Mouse (Mus musculus) MEL (cell line): Measurements from ENCODE around the gene Dtx4. TPM values are rescaled to one million over a fixed set of nuclear protein-coding genes. Genes with fewer than 3 reads are reported as not detected.

Experiments used
- DNase-seq: peaks from one replicate; pipeline ENCODE4 v3.0.0; 2011; ENCODE audit warnings: low read depth, low spot score
- H3K27ac ChIP-seq: 2 replicates; pipeline ENCODE4 v1.5.1; 2012; ENCODE audit warnings: low read depth, mild to moderate bottlenecking, control low read depth, low read length, moderate library complexity; ENCODE audit not compliant: control insufficient read depth
- H3K27me3 ChIP-seq, 2 experiments: fragments of 150-350 bp in 1 of 2; sonication (generic) in 1 of 2; 2 replicates each; pipeline ENCODE4 v1.6.1; 2012; ENCODE audit warnings: low read length in 2 of 2, mild to moderate bottlenecking in 2 of 2, improper control_type of control experiment in 1 of 2, moderate library complexity in 1 of 2; ENCODE audit not compliant: insufficient read depth in 2 of 2, control insufficient read depth in 1 of 2
- H3K36me3 ChIP-seq, 2 experiments: 2 replicates each; pipeline ENCODE4 v1.6.1; 2012 to 2014; ENCODE audit warnings: low read length in 2 of 2, improper control_type of control experiment in 1 of 2, inconsistent platforms in 1 of 2, mild to moderate bottlenecking in 1 of 2; ENCODE audit not compliant: insufficient read depth in 2 of 2, control insufficient read depth in 1 of 2
- H3K4me1 ChIP-seq, 2 experiments: fragments of 150-350 bp in 1 of 2; sonication (generic) in 1 of 2; 2 replicates each; pipeline ENCODE4 v1.6.1; 2012; ENCODE audit warnings: low read length in 2 of 2, improper control_type of control experiment in 1 of 2, mild to moderate bottlenecking in 1 of 2; ENCODE audit not compliant: insufficient read depth in 2 of 2, control insufficient read depth in 1 of 2
- H3K4me3 ChIP-seq, 2 experiments: fragments of 150-350 bp in 1 of 2; sonication (generic) in 1 of 2; 2 replicates each; pipeline ENCODE4 v1.5.1; 2012; ENCODE audit warnings: low read depth in 2 of 2, low read length in 2 of 2, mild to moderate bottlenecking in 2 of 2, moderate library complexity in 2 of 2, control low read depth in 1 of 2, improper control_type of control experiment in 1 of 2; ENCODE audit not compliant: control insufficient read depth in 1 of 2, insufficient read depth in 1 of 2
- H3K79me2 ChIP-seq: 2 replicates; pipeline ENCODE4 v1.6.1; 2012; ENCODE audit warnings: mild to moderate bottlenecking, low read length, moderate library complexity; ENCODE audit not compliant: control insufficient read depth, poor library complexity, insufficient read depth
- H3K9ac ChIP-seq: 2 replicates; pipeline ENCODE4 v1.6.1; 2012; ENCODE audit warnings: low read depth, mild to moderate bottlenecking, control low read depth, low read length, moderate library complexity; ENCODE audit not compliant: control insufficient read depth, poor library complexity, severe bottlenecking
- H3K9me3 ChIP-seq: fragments of 150-350 bp; sonication (generic); replicated peaks from 2 replicates; pipeline ENCODE4 v1.6.1; 2012; ENCODE audit warnings: mild to moderate bottlenecking, low read length, improper control_type of control experiment, moderate library complexity; ENCODE audit not compliant: insufficient read depth
- CHD2 ChIP-seq: IDR thresholded peaks from 2 replicates; pipeline ENCODE4 v1.6.1; 2011; ENCODE audit warnings: low read length, improper control_type of control experiment
- CTCF ChIP-seq, 3 experiments: IDR thresholded peaks in 2 of 3; conservative IDR thresholded peaks in 1 of 3; 2 replicates each; pipeline ENCODE4 v1.5.1; 2011 to 2012; ENCODE audit warnings: low read length in 3 of 3, low read depth in 2 of 3, mild to moderate bottlenecking in 2 of 3, improper control_type of control experiment in 1 of 3, inconsistent platforms in 1 of 3, mixed read lengths in 1 of 3, moderate library complexity in 1 of 3; ENCODE audit not compliant: control insufficient read depth in 1 of 3, insufficient read depth in 1 of 3, poor library complexity in 1 of 3, severe bottlenecking in 1 of 3
- E2F4 ChIP-seq: IDR thresholded peaks from 2 replicates; pipeline ENCODE4 v1.6.1; 2011; ENCODE audit warnings: low read depth, low read length, improper control_type of control experiment, borderline replicate concordance
- ELF1 ChIP-seq: IDR thresholded peaks from 2 replicates; pipeline ENCODE4 v1.6.1; 2014; ENCODE audit warnings: low read depth, mild to moderate bottlenecking, inconsistent platforms, low read length, improper control_type of control experiment, moderate library complexity
- EP300 ChIP-seq, 2 experiments: IDR thresholded peaks; 2 replicates each; pipeline ENCODE4 v1.6.1; 2011; ENCODE audit warnings: improper control_type of control experiment in 2 of 2, low read length in 2 of 2, low read depth in 1 of 2, mild to moderate bottlenecking in 1 of 2
- ETS1 ChIP-seq: IDR thresholded peaks from 2 replicates; pipeline ENCODE4 v1.6.1; 2012; ENCODE audit warnings: low read depth, mild to moderate bottlenecking, inconsistent platforms, low read length, improper control_type of control experiment, moderate library complexity
- HCFC1 ChIP-seq: IDR thresholded peaks from 2 replicates; pipeline ENCODE4 v1.6.1; 2012; ENCODE audit warnings: low read depth, mild to moderate bottlenecking, inconsistent platforms, low read length, improper control_type of control experiment, moderate library complexity
- MAFK ChIP-seq: IDR thresholded peaks from 2 replicates; pipeline ENCODE4 v1.6.1; 2011; ENCODE audit warnings: low read depth, mild to moderate bottlenecking, low read length, improper control_type of control experiment, borderline replicate concordance
- MAX ChIP-seq: IDR thresholded peaks from 2 replicates; pipeline ENCODE4 v1.6.1; 2011; ENCODE audit warnings: low read length, improper control_type of control experiment
- MYC ChIP-seq: IDR thresholded peaks from 2 replicates; pipeline ENCODE4 v1.6.1; 2011; ENCODE audit warnings: low read depth, mild to moderate bottlenecking, low read length, improper control_type of control experiment, moderate library complexity
- NELFE ChIP-seq: IDR thresholded peaks from 2 replicates; pipeline ENCODE4 v1.6.1; 2011; ENCODE audit warnings: low read depth, low read length, improper control_type of control experiment
- POLR2AphosphoS2 ChIP-seq: IDR thresholded peaks from 2 replicates; pipeline ENCODE4 v1.6.1; 2011; ENCODE audit warnings: low read length, improper control_type of control experiment
- POLR2AphosphoS5 ChIP-seq: IDR thresholded peaks from 2 replicates; pipeline ENCODE4 v1.6.1; 2012; ENCODE audit warnings: low read depth, borderline replicate concordance, mild to moderate bottlenecking, inconsistent platforms, low read length, moderate library complexity, mixed read lengths
- RAD21 ChIP-seq: IDR thresholded peaks from 2 replicates; pipeline ENCODE4 v1.6.1; 2011; ENCODE audit warnings: mild to moderate bottlenecking, low read depth, low read length, improper control_type of control experiment
- RCOR1 ChIP-seq: IDR thresholded peaks from 2 replicates; pipeline ENCODE4 v1.6.1; 2012; ENCODE audit warnings: low read depth, mild to moderate bottlenecking, inconsistent platforms, low read length, improper control_type of control experiment
- TAL1 ChIP-seq: IDR thresholded peaks from 2 replicates; pipeline ENCODE4 v1.6.1; 2012; ENCODE audit warnings: mild to moderate bottlenecking, inconsistent platforms, low read length, moderate library complexity, mixed read lengths
- UBTF ChIP-seq: IDR thresholded peaks from 2 replicates; pipeline ENCODE4 v1.6.1; 2012; ENCODE audit warnings: low read depth, mild to moderate bottlenecking, inconsistent platforms, low read length, improper control_type of control experiment, moderate library complexity, borderline replicate concordance; ENCODE audit not compliant: insufficient read depth
- ZC3H11A ChIP-seq: IDR thresholded peaks from 2 replicates; pipeline ENCODE4 v1.6.1; 2012; ENCODE audit warnings: low read depth, mild to moderate bottlenecking, inconsistent platforms, low read length, improper control_type of control experiment
- ZNF384 ChIP-seq: IDR thresholded peaks from 2 replicates; pipeline ENCODE4 v1.6.1; 2012; ENCODE audit warnings: low read depth, mild to moderate bottlenecking, inconsistent platforms, low read length, improper control_type of control experiment
- polyA plus RNA-seq, 2 experiments: library from polyadenylated mRNA; stranded (reverse) in 1 of 2; unstranded in 1 of 2; fragments of >175 nt in 1 of 2; fragments of >200 nt in 1 of 2; gene quantifications; 2 replicates each; pipeline versions ENCODE4 v1.2.1 to v1.2.4; 2012; ENCODE audit warnings: low replicate concordance in 2 of 2, low read depth in 1 of 2; ENCODE audit not compliant: insufficient read length in 2 of 2, insufficient read depth in 1 of 2, missing spikeins in 1 of 2
- total RNA-seq: library from RNA; depleted of rRNA; stranded (reverse); fragments of 300-350 nt; gene quantifications from 2 replicates; pipeline ENCODE4 v1.2.3, GENCODE M21; 2012

Dtx4 gene
- total and polyA plus RNA-seq, 3 experiments = 2.2 to 8.8 TPM; not detected in 1

- TF ChIP-seq TAL1 (no peak), HCFC1 (no peak), E2F4 (no peak), ETS1 (no peak), RAD21 (no peak), UBTF (no peak), EP300 (IDR thresholded peaks at IDR 0.05; ENCODE audit: low read depth in 1 of 2, low read length in 2 of 2) (no peak), RCOR1 (no peak), ELF1 (no peak), ZNF384 (no peak), MAX (no peak)
- Histone ChIP-seq H3K9ac (peak overlapping the region; percentile 81), H3K27ac (no peak overlapping the region), H3K4me3 (peak overlapping the region; percentile 60 to 84), H3K27me3 (no peaks in the 10 kb centered on the region), H3K79me2 (peaks cover 4% of the 10 kb centered on the region; the same call in 1 of the 2 replicates), H3K4me1 (peaks cover 3 to 6% of the 10 kb centered on the region in 2 experiments; a peak in 2 of 4 replicates), H3K36me3 (no peaks in the 10 kb centered on the region; a peak in 1 of 4 replicates), H3K9me3 (no peaks in the 10 kb centered on the region)
- peak; percentile 48 for DNase-seq
Measured at GRCm38 (mm10) chr19:12500881-12501311, 358 bp downstream of the Dtx4 start.

GRCm38 (mm10) chr19:12500124-12500523 is 1.1 kb downstream of the Dtx4 start:
- TF ChIP-seq POLR2AphosphoS2 (no peak), CTCF (IDR thresholded peaks at IDR 0.05 in 2 of 3, conservative IDR thresholded peaks at IDR 0.05 in 1 of 3; ENCODE audit: control insufficient read depth in 1 of 3, insufficient read depth in 1 of 3, low read depth in 2 of 3, low read length in 3 of 3, poor library complexity in 1 of 3, severe bottlenecking in 1 of 3) (no peak), NELFE (no peak), CHD2 (no peak), ELF1 (no peak), MYC (no peak), MAFK (no peak), ZC3H11A (no peak), POLR2AphosphoS5 (no peak)
- TF ChIP-seq, all 39 proteins: peak for 0
- no peak for DNase-seq
- no peaks in the 10 kb centered on the region; a peak in 2 of 4 replicates for H3K36me3 ChIP-seq
- no peaks in the 10 kb centered on the region for H3K9me3 ChIP-seq
- H3K4me3 ChIP-seq = peak overlapping the region in 1 of 2 experiments; percentile 84; a peak in 1 of 4 replicates
- no peaks in the 10 kb centered on the region for H3K27me3 ChIP-seq
- H3K9ac ChIP-seq = no peak overlapping the region
- peaks cover 3 to 6% of the 10 kb centered on the region in 2 experiments; a peak in 2 of 4 replicates for H3K4me1 ChIP-seq
- peaks cover 4% of the 10 kb centered on the region; the same call in 1 of the 2 replicates for H3K79me2 ChIP-seq
- no peak overlapping the region for H3K27ac ChIP-seq
